Mouse (Mus musculus) skeletal muscle tissue, adult 2 months (tissue): ENCODE measurements around the gene Pigyl.

Source experiments
- DNase-seq: peaks from one replicate; pipeline ENCODE4 v3.0.0-alpha.2; 2012; ENCODE audit warnings: low read depth, low spot score

Gene Pigyl

GRCm38 (mm10) chr9:22196412-22196811, 39.8 kb downstream of the Pigyl start:
- no peak for DNase-seq
